Mouse (Mus musculus): ENCODE measurements around the gene E130114P18Rik. TPM values are rescaled to one million over a fixed set of nuclear protein-coding genes. Genes with fewer than 3 reads are reported as not detected.

Gene E130114P18Rik
- total RNA-seq, 4 experiments from 2014 or later: 0.23 to 0.41 TPM; not detected in 2

DNA sequence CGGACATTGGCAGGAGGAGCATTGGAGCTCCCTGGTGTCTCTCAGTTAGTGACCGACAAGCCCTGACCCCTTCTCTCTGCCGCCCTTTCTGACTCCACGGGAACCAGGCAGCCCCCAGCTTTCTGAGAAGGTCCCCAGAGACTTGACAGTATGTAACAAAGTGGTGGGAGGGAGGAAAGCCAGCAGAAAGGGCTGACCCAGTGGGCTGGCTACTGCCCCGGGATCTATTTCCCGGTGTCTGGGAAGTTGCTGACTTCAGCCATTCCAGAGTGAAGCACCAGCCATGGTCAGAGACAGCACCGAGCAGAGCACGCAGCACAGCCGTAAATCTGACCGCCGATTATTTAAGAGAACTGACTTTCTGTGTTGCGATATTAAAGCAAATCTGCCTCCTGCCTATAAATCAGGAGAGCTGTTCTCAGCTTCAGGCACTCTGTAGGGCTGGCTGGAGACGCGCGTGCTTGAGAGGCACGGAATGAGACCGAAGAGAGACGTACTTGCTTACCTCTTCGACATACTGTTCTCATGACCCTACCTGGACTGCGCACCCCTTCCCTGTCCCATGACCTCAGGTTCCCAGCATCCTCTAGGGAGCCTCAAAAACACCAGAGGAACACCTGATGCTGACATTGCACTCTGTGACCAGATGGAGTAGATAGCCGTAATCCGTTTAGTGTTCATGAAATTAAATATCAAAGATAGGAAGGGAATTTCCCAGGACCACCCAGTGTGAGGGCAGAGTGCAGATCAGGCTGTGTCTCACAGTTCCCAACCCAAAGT is 70.3 kb downstream of the E130114P18Rik start:
- no peak for DNase-seq (ENCODE audit: low spot score)

DNA sequence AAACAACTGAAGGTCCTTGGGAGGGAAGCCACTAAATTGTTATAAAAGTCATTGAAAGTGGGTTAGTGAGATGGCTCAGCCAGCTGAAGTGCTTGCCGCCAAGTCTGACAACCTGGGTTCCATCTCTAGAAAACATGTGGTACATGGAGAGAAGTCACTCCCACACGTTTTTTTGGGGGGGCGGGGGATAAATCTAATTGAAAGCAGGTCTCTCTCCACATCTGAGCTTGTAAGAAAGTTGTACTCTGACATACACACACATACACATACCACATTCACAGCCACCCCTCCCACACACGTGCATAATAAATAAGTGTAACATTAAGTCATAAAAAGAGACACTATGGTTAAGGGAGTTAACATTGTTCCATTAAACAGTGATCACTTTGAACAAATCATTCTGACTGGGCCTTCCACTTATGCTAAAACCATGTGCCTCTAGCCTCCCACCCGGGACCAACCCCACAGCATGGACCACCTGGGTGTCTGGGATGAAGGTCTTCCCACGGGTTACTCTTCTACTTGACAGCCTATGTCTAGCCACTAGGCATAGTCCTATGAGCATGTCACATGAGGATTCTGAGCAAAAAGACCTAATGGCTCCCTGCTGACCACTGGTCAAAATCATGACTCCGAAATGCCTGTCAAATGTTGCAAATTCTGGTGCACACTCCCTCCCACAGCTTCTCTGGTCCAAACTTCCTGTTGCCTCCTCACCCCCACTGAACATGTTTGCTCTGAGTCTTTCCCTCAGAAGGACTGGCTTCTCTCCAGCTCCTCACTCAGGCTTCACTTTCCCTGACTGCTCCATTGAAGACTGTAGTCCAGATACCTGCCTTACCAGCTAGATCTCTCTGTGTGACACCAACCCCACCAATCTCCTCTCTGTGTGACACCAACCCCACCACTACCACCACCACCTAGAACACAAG is 80.9 kb downstream of the E130114P18Rik start:
- peak; percentile 7 for DNase-seq (ENCODE audit: low spot score)

DNA sequence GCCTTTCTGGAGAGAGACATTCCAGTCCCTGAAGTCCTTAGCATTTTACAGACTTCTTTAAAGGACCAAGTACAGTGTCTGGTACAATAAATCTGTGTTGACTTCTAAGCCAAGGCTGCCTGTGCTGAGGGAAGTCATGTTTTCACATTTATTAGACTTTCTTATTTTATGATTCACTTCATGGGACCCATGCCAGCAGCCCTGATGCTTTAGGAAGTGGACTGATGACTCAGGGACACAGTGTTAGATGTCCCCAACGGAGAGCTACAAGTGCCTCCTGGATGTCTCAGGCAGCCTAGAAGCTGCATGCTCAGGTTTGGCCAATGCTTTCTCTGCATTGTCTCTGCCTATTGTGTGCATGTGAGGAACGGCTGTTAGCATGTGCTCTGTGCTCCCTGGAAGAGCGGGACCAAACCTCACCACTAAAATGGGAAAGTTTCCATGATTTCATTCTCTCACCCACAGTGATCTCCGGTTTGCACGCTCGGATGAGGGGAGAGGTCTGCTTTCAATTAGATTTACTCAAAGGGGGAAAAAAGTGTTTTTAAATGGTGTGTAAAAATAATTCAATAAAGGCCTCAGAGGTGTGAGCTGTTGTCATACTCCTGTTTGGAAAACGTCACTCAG is 82.4 kb downstream of the E130114P18Rik start:
- DNase-seq (ENCODE audit: low spot score): peak; percentile 62

DNA sequence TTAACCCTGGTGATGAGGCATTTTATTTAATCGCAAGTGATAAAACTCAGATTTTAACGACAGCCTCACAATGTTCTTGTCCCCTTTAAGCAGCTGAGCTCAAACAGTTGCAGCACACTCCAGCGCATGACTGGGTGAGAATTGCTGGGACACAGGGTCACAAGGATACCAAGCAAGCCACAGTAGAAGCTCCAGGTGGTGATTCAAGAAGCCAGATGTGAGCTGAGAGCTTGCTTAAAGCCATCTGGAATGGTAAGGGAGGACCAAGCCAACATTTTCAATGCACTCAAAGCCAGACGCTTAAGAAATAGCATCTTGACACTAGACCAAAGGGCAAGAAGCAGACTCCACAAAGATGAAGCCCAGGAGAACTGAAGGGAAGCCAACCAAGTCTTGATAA is 83.9 kb downstream of the E130114P18Rik start:
- peak; percentile 55 for DNase-seq (ENCODE audit: low spot score)

DNA sequence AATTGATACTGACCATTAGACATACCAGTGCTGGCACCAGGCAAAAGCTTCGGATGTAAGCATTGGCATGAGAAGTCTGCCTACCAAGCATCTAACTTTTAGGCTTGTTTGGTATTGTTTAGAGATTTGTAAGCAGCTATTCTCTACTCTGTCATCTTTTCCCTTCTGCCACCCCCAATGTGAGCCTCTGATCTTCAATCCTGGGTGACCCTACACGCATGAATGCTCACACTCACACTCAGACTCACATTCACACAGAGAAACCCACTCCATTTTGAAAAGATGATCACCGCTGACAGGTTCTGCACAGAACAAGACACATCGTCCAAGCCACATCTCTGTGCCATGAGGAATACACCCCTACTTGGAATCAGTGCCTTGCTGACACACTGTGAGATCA is 84.8 kb downstream of the E130114P18Rik start:
- no peak for DNase-seq (ENCODE audit: low spot score)

DNA sequence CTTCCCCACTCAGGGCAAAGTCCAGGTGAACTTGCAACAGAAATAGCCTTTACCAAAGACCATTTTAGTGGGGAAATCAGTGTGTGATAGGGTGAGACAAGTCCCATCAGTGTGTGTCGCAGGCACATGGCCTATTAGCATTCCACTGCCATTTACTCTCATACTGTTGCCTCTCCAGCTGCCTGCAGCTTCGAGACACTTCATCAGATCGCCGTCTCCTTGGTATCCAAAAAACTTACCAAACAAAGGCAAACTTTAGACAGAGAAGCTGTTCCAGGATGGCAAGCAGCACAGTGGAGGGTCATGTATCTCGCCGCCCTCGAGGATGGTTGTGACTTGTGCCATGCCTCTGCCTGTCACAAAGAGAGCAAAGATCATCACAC is 87.5 kb downstream of the E130114P18Rik start:
- DNase-seq (ENCODE audit: low spot score): no peak

DNA sequence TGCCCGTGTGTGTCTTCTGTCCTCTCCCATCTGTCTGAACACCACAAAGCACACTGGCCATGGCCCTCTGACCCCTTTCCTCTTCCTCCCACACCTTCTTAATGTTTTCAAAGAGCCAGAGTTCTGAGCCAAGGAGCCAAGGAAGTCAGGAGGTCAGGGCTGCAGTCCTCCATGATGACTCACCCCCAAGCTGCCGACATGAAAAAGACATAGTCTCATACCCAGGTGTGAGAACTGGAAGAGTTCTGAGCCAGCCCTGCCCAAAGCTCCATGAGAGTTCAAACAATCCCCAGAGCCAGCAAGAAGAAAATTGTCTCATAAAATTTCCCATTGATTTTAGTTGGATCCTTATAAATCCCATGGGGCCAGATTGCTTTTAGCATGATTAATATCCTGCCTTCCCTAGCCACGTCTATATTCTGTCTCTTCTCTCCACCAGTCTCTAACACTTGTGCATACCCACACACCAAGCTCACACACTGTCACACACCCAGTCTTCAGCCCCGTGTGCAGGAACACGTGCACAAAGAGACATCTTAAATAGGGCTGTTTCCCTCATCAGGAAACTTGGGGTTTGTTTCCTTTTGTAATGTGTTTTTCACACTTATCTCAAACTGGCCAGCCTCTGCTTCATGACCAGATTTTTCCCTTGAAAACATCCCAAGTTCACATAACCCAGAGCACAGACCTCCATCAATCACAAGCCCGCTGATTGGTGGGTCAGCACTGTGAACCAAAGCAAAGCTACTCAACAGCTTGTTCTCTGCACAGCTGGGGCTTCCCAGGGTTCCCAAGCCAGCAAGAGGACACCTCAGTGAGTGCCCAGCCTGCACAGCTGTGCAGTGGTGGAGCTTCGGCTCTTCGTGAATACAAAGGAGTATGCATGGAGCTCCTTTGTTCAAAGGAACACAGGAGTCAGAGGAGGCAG is 88.2 kb downstream of the E130114P18Rik start:
- peak; percentile 76 for DNase-seq (ENCODE audit: low spot score)

DNA sequence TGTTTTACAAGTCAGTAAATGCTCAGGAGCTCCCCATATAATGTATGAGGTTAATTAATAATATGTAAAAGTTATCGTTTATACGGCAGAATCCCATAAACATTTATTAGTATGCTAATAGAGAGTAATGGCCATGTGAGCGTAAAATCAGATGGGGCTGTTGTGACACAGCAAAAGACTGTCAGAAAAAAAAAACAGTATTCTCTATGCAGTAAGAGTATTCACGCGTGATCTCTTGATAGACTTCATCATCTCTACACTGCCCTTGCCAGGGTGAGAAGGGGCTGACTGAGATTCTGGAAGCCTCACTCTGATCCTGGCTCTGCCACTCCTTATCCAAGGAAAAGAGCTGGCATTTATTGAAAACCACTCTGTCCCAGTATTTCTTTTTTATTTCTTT is 91.9 kb downstream of the E130114P18Rik start:
- no peak for DNase-seq (ENCODE audit: low spot score)

DNA sequence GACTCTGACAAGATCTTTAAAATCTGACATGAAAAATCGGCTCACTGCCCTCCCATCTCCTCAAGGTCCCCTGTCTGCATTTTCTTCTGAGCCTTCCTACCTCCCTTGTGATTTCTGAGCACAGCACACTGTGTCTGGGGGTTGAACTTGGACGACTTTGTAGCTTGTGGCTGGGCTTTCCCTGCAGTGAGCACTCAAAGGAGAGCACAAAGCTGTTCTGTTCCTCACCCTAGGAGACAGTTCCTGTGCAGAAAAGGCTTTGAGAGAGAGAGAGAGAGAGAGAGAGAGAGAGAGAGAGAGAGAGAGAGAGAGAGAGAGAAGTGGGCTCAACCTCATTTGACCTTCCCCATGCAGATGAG is 101.3 kb downstream of the E130114P18Rik start:
- DNase-seq (ENCODE audit: low spot score): no peak

DNA sequence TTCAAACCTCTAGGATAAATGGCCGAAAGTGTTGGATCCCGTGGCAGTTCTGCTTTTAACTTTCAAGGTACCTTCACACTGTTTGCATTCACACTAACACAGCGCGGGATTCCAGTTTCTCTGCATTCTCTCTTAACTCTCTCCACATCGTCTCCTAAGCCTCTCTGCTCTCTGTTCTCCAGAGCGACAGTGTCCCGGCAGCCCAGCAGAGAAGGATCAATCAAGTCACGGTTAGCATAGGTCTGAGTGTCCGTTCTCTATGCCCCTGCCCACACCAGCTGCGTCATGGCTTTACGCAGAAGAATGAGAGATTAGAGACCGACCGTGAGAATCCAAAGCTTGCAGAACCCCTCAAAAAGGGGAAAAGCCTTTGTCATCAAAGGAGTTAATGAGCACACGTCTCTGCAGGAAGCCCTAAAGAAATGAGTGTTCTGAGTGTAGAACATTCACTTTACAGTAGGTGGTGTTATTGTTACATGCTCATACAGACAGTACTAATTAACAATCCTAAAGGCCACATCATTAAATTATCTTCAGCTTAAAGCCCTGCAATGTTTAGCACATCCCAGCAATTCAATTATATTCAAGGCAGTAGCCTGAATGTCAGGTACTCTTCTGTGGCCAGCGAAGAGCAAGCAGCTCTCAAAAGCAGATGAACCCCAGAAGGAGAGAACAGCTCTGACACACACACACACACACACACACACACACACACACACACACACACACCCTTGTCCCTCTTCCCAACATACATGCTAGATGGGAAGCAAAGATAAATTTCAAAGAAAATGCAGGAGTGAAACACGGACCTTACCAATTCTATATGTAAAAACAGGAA is 101.9 kb downstream of the E130114P18Rik start:
- DNase-seq (ENCODE audit: low spot score): no peak

DNA sequence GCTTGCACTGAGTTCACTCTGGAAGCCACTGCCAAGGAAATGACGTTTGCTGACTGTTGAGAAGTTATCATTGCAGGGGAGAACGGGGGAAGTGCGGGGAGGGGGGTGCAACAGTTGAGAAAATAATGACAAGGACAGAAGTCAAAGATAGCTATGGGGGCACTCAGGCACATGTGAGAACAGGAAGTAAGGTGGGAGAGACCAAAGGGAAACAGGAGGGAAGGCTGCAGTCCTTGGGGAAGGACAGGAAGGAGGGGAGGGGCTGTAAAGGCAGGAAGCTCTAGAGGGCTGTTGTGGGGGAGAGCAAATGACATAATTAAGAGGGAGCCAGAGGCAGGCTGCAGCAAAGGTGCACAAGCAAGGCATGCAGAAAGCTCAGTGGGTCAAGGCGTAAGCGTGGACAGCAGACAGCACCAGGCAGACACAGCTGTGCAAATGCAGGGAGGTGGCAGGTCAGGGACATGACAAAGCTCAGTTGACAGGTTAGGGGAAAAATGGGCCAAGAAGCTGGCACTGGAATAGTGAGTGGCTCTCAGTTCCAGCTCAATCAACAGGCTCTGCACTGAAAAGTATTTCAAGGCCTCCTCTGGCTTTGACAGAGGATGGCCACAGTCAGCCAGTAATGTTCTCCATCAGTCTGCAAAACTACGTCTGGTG is 103.9 kb downstream of the E130114P18Rik start:
- DNase-seq (ENCODE audit: low spot score): peak; percentile 41

DNA sequence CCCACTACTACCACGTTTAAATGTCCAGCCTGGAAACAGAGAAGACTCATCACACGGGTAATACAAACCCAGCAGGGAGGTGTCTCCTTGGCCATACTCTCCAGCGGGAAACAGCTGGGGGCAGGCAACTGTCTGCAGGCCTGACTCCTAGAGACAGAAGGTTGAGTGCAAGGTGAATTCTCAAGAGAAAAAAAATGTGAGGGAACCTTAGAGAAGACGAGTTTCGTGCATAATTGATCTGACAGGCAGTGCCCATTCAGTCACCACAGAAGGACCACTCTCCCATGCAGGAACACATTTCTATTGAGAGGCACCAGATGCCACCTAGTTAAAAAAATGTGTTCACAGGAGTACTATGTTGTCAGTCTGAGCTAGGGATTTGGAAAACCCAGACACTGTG is 105.4 kb downstream of the E130114P18Rik start:
- no peak for DNase-seq (ENCODE audit: low spot score)

DNA sequence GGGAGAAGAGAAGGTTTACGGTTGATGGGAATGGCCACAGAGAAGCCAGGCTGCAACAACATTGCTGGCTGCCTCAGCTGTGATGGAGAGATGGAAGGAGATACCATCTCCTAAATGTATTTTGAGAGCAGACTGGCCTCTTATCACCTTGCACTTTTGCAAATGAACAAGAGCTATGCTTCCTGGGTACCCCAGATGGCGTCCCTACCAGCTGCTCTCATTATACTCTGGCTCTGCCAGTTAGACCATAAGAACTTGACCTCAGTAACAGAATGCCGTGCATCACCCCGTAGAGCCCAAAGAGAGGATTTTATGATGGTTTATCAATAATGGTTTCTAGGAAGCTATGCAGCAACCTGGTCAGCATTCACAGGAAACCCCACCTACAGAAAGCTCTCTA is 106.0 kb downstream of the E130114P18Rik start:
- no peak for DNase-seq (ENCODE audit: low spot score)

DNA sequence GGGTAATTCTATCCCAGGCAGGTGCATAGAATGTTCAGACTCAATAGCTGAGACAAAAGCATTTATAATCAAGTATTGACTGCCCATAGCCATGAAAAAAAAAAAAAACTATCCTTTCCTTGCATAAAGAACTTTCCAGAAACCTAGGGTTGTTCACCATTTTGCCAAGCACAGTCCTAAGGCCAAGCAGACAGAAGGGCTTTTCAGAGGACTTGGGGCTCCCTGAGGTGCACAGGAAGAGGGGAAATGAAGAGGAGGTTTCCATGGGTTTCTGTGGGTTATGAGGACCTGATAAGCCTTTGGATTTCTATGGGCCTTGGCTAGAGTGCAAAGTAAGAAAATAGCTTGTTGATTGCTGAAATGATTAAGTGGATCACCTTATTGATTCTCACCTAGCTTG is 107.5 kb downstream of the E130114P18Rik start:
- no peak for DNase-seq (ENCODE audit: low spot score)

DNA sequence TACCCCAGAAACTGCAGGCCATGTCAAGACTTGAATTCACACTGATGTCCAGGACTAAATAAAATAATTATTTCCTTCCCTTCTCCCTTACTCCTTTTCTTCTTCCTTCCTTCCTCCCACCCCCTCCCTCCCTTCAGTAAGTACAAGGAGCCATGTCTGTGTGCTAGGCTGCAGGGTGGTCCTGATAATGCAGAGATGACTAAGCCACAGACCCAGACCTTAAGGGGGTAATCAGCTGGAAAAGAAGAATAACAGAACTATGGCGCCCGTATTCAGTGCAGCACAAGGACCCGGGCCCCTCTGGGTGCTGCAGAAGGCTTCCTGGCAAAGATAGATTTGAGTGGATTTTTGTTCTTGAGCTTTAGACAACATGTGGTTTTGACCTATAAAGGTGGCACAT is 108.1 kb downstream of the E130114P18Rik start:
- DNase-seq (ENCODE audit: low spot score): no peak

DNA sequence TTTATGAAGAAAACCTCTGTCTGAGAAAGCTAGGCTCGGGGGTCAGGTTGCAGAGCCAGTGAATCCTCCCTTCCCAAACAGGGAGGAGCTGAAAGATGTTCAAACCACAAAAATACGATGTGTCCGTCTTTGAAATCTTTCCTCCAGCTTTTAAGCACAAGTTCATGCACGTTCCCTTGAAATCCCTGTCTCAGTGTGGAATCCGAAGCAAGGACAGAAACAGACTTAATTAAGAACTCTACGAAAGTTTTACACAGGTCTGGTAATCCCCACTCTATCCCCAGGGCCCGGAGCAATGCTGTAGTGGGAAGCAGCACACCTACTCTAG is 112.5 kb downstream of the E130114P18Rik start:
- DNase-seq (ENCODE audit: low spot score): no peak

DNA sequence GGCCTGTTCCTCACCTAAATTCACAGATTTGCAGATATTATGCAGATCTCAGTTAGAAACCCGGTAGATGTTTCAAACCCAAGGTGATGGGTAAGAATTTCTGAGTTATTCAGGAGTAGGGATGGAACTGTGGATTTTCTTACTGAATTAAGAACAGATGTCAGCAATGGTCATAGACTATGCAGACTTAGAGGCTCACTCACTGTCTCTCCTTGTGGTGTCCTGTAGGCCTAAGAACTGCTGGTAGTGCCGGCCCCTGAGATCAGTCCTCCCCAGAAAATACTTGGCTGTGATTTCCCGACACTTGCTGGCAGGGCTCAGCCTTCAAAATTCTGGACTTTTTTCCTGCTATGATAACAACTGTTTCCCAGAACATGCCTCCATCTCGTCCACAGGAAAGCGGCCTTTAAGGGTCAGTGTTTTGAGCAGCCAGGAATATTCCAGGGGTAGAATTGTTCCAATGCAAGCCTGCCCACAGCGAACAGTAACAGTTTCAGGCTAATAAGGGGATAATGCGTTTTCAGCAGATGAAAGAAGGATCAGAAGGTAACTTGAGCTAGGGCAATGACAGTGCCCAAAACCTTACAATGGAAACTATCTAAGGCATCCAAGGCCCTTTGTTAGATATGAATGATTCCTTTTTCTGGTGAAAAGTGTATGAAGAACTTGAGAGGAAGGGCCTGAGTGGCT is 113.0 kb downstream of the E130114P18Rik start:
- peak; percentile 21 for DNase-seq (ENCODE audit: low spot score)

DNA sequence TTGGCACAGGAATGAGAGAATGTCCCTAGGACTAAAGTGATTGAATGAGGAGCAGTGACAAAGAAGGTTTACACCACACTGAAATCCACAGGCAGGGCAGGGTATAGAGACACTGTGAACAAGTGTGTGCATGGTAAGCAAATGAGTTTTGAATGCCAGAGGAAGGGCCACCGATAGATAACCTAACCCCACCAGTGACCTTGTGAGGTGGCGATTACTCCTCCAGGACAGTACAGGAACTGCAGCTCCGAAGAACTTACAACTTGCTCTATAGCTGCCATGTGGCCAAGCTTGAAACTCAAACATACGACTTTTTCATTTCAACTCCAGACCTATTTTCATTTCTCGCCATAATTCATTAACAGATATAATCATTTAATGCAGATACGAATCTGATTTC is 114.0 kb downstream of the E130114P18Rik start:
- DNase-seq (ENCODE audit: low spot score): no peak

DNA sequence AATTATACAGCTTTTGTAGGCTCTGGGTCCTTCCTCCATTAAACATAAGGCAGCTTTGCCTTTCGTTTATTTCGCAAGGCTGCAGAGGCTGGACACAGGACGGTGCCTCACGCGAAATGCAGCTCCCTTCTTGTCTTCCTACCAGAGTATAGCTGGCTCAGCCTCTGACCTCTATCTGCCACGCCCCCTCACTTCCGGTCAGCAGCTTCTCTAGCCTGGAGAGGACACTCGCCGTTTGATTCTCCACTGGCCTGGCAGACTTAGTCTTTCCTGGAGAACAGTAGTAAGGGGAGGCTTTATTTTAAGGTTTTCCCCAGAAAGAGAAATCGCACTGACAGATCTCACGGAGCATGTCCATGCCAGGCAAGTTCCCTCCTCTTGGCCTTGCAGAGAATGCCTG is 115.0 kb downstream of the E130114P18Rik start:
- peak; percentile 38 for DNase-seq (ENCODE audit: low spot score)
